Mouse (Mus musculus): ENCODE measurements around the gene Harbi1. TPM values are rescaled to one million over a fixed set of nuclear protein-coding genes. Genes with fewer than 3 reads are reported as not detected.

Gene Harbi1
- polyA plus RNA-seq (2015; fragmentation: Illumina TruSeq; extraction: RNeasy Lipid Tissue Mini Kit (QIAGEN cat#74804); ENCODE audit: insufficient read depth, low replicate concordance) = 14.8 TPM

DNA sequence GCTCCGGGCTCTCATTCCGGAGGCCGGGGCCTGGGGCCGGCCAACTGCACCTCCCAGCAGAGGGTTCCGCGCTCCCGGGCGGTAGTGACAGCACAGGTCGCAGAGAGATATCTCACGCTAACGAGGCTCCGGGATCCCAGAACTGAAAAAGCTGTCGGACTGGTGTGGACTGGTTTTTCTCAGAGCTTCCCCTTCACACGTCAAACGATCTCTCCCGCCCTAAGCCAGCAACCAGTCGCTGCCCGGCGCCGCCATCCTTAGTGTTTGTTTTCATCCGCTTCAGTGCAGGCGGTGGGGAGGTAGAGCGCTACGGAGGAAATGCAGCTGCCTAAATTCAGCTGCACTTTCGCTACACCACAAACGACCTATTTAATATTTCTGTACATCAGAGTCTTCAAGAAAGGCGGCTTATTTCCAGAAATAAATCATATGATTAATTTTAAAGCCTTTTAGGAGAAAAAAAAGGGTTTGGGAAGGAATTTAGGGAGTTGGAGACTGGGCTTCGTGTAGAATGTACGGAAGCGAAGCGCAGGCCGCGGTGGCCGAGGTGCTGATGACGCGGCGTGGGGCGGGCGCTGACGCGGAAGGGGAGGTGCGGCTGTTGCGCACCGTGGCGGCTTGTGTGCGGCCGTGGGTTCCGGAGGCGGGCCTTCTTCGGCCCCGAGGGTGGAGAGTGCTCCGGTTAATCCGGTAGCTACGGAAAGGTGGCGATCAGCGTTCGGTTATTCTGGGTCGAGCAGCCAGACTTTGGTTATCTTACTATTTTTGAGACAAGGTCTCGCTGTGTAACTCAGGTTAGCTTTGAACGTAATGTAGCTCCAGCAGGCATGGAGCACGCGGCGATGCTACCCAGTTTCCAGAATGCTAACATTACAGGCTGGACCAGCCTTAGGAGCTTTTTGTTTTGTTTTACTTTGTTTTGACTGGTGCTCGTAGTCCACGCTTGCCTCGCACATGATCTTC, at the start of gene Harbi1, which contains the start of gene Atg13:
TSS of gene Harbi1 (plus strand) at position 581 of the 963 bp plus-strand sequence.
TSS of gene Atg13 (minus strand) at position 305 of the 963 bp plus-strand sequence.

DNA sequence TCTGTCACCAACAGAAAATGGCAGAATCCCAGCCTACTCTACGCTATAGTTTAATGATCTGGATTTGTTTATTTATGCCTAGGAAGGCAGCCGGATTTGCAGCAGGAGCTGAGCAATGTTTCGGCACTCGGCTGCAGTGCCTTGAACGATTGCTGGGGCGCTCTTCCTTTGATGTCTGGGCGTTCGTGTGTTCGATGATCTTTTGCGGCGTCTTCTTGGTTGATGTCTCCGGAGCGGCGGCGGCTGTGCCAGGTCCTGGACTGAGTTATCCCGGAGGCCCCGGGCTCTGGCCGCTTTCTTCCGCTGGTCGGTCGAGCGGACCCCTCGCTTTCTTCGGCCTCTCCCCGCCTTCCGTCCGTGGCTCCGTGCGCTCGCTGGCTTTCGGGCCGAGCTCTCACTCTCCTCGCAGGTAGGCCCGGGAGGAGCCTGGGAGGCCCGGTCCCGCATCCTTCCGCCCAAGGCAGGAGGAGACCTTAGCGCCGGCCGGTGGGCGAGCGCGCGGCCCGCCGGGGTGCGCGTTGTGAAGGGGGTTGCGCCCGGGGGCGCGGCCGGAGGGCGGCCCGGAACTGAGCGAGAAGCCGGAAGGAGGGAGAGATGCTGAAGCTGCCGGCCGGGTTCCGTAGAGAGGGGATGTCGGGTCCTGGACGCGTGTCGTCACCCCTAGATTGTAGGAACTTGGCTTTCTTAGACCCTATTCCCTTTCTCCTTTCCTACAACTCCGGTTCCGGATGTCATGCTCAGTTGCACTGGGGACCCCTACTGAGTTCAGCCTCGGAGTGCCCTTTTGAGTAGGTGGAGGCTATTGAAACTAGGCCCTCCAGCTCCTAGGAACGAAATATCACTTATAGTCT, 19.5 kb downstream of the Harbi1 start, which contains the start of gene Ambra1:
TSS of gene Ambra1 (plus strand) at position 164 of the 851 bp plus-strand sequence.

Other genes with a start within 250 kb of the Harbi1 start
- gene Ckap5, start 184.1 kb upstream of the Harbi1 start, polyA plus RNA-seq (2015; fragmentation: Illumina TruSeq; extraction: RNeasy Lipid Tissue Mini Kit (QIAGEN cat#74804); ENCODE audit: insufficient read depth, low replicate concordance) = 38.9 TPM
- 0.19 TPM for gene F2, start 74.4 kb upstream of the Harbi1 start, polyA plus RNA-seq (2015; fragmentation: Illumina TruSeq; extraction: RNeasy Lipid Tissue Mini Kit (QIAGEN cat#74804); ENCODE audit: insufficient read depth, low replicate concordance)
- gene Zfp408, start 61.1 kb upstream of the Harbi1 start, polyA plus RNA-seq (2015; fragmentation: Illumina TruSeq; extraction: RNeasy Lipid Tissue Mini Kit (QIAGEN cat#74804); ENCODE audit: insufficient read depth, low replicate concordance) = 14.3 TPM
- gene Arhgap1, start 61.0 kb upstream of the Harbi1 start, polyA plus RNA-seq (2015; fragmentation: Illumina TruSeq; extraction: RNeasy Lipid Tissue Mini Kit (QIAGEN cat#74804); ENCODE audit: insufficient read depth, low replicate concordance) = 80.0 TPM
- 26.4 TPM for gene Atg13, start 276 bp upstream of the Harbi1 start, polyA plus RNA-seq (2015; fragmentation: Illumina TruSeq; extraction: RNeasy Lipid Tissue Mini Kit (QIAGEN cat#74804); ENCODE audit: insufficient read depth, low replicate concordance)
- gene Ambra1, start 19.3 kb downstream of the Harbi1 start, polyA plus RNA-seq (2015; fragmentation: Illumina TruSeq; extraction: RNeasy Lipid Tissue Mini Kit (QIAGEN cat#74804); ENCODE audit: insufficient read depth, low replicate concordance) = 22.7 TPM
- not detected for gene Chrm4, start 216.4 kb downstream of the Harbi1 start, polyA plus RNA-seq (2015; fragmentation: Illumina TruSeq; extraction: RNeasy Lipid Tissue Mini Kit (QIAGEN cat#74804); ENCODE audit: insufficient read depth, low replicate concordance)
- gene Mdk, start 221.4 kb downstream of the Harbi1 start, polyA plus RNA-seq (2015; fragmentation: Illumina TruSeq; extraction: RNeasy Lipid Tissue Mini Kit (QIAGEN cat#74804); ENCODE audit: insufficient read depth, low replicate concordance) = 3.0 TPM
- not detected for gene Gm9821, start 234.9 kb downstream of the Harbi1 start, polyA plus RNA-seq (2015; fragmentation: Illumina TruSeq; extraction: RNeasy Lipid Tissue Mini Kit (QIAGEN cat#74804); ENCODE audit: insufficient read depth, low replicate concordance)